Mouse (Mus musculus) stomach, adult 2 months (tissue): ENCODE measurements around the gene Pcsk7. TPM values are rescaled to one million over a fixed set of nuclear protein-coding genes. Genes with fewer than 3 reads are reported as not detected.

Experiments
- polyA plus RNA-seq: library from polyadenylated mRNA; depleted of rRNA; stranded (reverse); fragments of >200 nt; gene quantifications from 2 replicates; pipeline ENCODE4 v1.2.3, GENCODE M21; 2012; rRNA removed

The Pcsk7 gene
- polyA plus RNA-seq, result 19.4 and 24.3 TPM in 2 replicates

DNA sequence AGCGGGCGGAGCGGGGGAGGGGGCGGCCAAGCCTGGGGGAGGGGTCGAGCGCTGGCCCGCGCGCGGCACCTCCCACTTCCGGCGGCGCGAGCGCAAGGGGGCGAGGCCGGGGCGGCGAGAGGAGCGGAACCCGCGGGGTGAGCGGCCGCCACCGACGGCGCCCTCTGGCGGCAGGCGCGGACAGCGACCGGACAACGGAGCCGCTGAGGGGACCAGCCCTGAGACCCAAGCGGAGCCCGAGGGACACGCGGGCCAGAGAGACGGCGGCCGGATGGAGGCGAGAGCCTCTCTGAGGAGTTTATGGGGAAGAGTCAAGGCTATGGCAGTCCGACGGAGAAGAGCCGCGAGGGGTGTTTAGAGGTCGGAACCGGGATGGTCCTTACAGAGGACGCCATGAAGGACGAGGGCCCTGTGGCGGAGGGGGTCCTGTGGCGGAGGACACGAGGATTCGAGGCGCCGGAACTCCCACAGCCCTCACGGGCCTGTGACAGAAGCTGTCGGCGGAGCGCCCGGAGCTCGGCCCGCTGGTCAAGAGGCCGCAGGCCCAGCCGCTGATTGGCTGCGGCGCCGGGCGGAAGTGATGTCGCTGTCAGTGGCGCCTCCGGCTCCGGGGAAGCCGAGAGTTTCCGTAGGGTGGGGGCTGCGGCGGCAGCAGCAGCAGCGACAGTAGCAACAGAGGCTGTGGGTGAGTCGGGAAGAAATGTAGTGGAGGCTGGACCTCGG is at the start of gene Pcsk7, which contains the start of gene Rnf214:
Gene Pcsk7 (plus strand): TSS at position 143 of the 723 bp plus-strand sequence.
Gene Rnf214 (minus strand): TSS at position 557 of the 723 bp plus-strand sequence.

DNA sequence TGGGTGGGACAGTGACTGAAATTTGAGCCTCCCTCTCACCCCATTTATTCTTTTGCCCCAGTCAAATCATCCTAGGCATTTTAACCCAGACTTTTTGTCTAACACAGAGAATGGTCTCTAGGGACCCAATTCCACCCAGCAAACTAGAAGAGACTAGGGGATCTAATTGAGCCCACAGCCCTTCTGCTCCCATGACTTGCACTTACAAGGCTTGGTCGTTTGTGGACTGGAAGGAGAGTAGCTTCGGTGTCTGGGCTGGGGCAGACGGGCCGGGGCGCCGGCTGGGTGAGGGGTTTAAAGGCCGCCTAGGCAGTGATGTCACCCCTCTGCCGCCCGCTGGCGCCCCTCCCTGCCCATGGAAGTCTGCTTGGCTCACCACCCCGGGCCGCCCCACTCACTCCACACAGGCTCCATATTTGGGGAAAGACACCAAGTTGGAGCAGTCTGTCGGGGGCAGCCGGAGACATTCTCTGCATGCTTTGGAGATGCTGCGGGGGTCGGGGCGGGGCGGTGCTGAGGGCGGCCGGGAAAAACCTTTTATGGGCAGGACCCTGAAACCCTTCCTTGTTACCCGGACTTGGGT is 29.4 kb downstream of the Pcsk7 start, which contains the start of gene Tagln:
Gene Tagln (minus strand): TSS at position 431 of the 583 bp plus-strand sequence.

DNA sequence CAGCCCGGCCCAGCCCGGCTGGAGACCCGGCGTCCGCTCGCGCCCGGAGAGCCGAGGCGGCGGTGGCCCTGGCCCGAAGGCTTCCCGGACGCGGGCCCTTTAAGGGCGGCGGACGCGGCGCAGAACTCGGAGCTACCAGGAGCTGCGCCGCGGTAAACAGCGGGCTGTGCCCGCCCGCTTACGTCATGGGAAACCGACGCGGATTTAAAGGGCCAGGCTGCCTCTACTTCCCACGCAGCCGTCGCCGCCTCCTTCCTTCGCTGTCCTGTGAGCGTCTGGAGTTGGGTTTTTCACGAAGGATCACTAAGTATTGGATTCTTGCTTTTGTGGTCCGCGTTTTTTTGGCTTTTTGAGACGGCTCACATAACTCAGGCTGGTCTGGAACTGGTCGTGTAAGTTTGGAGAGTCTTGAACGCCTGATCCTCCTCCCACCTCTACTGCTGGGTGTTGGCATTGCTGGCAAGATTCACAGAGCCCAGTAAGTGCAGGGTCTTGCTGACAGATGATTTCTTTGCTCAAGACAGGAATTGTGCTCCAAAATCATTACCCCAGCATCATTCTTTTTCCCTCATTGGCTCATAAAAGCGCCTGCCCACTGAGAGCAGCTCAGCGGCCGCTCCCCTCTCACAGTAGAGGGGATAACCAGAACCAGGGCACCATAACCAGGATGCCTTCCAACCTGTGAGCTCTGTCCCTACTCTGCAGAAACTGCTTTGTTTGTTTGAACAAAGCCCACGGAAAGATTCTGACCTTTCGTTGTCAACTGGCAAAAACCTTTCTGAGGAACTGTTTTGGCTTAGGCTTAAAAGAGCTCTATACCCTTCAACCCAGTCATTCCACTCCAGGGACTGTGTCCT is 49.0 kb downstream of the Pcsk7 start, which contains the start of gene Sidt2:
Gene Sidt2 (minus strand): TSS at position 152 of the 857 bp plus-strand sequence.

Other genes starting within 250 kb of the Pcsk7 start
- gene Cep164, start 77.8 kb upstream of the Pcsk7 start, polyA plus RNA-seq, result 3.8 and 7.7 TPM in 2 replicates
- gene Bace1, start 67.9 kb upstream of the Pcsk7 start, polyA plus RNA-seq, result 4.6 and 7.5 TPM in 2 replicates
- gene Rnf214, start 414 bp downstream of the Pcsk7 start, polyA plus RNA-seq, result 4.1 and 5.1 TPM in 2 replicates
- gene Tagln, start 29.6 kb downstream of the Pcsk7 start, polyA plus RNA-seq, result 1,224 and 2,118 TPM in 2 replicates
- 173 and 181 TPM in 2 replicates for gene Sidt2, start 48.8 kb downstream of the Pcsk7 start, polyA plus RNA-seq
- 8.1 and 8.3 TPM in 2 replicates for gene Pafah1b2, start 106.2 kb downstream of the Pcsk7 start, polyA plus RNA-seq
- 6.3 and 7.7 TPM in 2 replicates for gene Sik3, start 106.3 kb downstream of the Pcsk7 start, polyA plus RNA-seq